Mouse (Mus musculus) G1E (cell line): ENCODE data around the gene Orai1.

ENCODE experiments used
- CTCF ChIP-seq: IDR thresholded peaks from 2 replicates; pipeline ENCODE4 v1.5.1; 2012; ENCODE audit warnings: low read depth, low read length, inconsistent platforms, mixed read lengths
- GATA1 ChIP-seq: IDR thresholded peaks from 2 replicates; pipeline ENCODE4 v1.6.1; 2012; ENCODE audit warnings: borderline replicate concordance, low read length, inconsistent platforms, mixed read lengths
- TAL1 ChIP-seq: conservative IDR thresholded peaks from 2 replicates; pipeline ENCODE4 v1.6.1; 2012; ENCODE audit warnings: low read depth, low read length, inconsistent platforms, mixed read lengths

DNA sequence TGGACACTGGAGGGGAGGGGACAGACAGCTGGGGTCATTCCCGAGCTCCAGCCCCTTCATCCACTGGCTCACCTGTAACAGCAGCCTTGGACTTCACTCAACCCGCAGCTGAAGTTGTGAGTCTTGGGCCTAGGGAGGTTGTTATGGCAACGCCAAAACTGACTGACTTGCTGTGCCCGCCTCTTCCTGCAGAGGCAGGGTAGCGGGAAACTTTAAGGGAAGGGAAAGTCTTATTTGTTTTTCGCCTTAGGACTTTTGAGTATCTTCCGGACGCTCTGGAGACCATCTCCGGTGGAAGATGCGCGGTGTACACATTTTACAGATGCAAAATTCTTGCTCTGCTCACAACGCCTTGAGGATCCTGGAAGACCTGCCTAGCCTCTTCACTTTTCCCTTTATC is 34.4 kb downstream of the Orai1 start:
- TF ChIP-seq CTCF (no peak), GATA1 (no peak), TAL1 (no peak)
